Mouse (Mus musculus) lung, postnatal 0 days (tissue): ENCODE measurements around the gene Rrp9.

ENCODE experiments used
- CTCF ChIP-seq: IDR thresholded peaks from 2 replicates; pipeline ENCODE4 v1.5.1; 2016; ENCODE audit warnings: antibody characterized with exemption, mild to moderate bottlenecking
- EP300 ChIP-seq: IDR thresholded peaks from 2 replicates; pipeline ENCODE4 v1.6.1; 2016; ENCODE audit warnings: antibody characterized with exemption, mild to moderate bottlenecking, control low read depth

DNA sequence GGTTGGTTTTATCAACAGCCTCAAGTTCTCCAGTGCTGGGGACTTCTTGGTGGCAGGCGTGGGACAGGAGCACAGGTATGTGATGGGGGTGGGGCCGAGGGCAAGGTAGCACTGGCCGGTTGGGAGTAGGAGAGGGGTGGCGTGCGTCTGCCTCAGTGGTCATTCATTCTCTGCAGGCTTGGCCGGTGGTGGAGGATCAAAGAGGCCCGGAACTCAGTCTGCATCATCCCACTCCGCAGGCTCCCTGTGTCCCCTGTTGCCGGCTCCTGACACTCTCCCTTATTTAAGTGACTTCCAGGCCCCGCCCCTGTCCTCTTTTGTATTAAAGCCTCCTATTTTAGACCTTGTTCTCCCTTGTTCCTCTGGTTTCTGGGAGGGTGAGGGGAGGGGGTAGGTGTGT lies 9.3 kb downstream of the Rrp9 start:
- TF ChIP-seq EP300 (no peak), CTCF (no peak)
